Mouse (Mus musculus): Measurements from ENCODE around the gene Sox15. TPM values are rescaled to one million over a fixed set of nuclear protein-coding genes. Genes with fewer than 3 reads are reported as not detected.

Gene Sox15
- polyA plus RNA-seq (2015; fragmentation: Nextera tagmentation; extraction: Ambion mirVana): 3.2 and 7.1 TPM in 2 replicates

GRCm38 (mm10) chr11:69655264-69656064, at the start of gene Sox15:
Gene Sox15 (plus strand): TSS chr11:69655314.

GRCm38 (mm10) chr11:69605726-69606490, 49.2 kb upstream of the Sox15 start, which contains the start of gene Atp1b2:
Gene Atp1b2 (minus strand): TSS chr11:69605942.

GRCm38 (mm10) chr11:69617805-69618204, 37.3 kb upstream of the Sox15 start, which contains the start of gene Shbg:
Gene Shbg (minus strand): TSS chr11:69617905.

GRCm38 (mm10) chr11:69621571-69622268, 33.4 kb upstream of the Sox15 start, which contains the start of gene Sat2:
Gene Sat2 (plus strand): TSS chr11:69622024.

DNA sequence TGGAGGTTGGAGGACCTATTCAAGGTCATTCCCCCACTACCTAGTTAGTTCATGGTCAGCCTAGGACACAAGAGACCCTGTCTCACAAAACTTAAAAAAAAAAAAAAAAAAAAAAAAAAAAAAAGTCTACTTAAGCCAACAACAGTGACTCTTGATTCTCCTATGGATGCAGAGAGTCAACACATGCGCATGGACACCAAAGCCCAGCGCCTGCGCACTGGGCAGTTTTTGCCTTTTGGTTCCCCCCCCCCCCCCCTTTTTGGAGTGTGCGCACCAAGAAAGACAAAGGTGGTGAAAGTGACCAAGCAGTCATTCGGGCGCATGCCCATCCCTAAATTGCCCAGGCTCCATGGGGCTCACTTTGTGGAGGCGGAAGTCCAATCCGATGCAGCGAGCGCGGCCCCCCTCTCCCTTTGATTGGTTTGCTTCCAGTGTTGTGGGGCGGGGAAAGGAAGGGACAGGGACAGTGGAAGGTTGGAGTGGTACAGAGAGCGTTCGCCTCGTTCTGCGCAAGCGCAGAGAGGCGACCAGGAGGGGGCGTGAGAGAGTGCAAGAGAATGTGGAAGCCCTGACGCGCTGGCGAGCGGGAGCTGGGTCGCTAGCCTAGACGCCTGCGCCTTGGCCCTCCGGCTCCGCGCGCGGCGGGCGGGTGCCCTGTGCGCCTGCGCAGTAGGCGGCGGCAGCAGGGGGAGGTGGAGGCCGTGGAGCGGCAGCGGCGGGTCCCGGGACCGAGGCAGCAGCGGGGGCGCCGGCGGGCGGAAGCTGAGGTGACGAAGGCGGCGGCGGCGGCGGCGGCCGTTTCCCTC, 22.6 kb upstream of the Sox15 start, which contains the start of gene Fxr2:
Gene Fxr2, plus strand, starts transcription at position 707 of the 806 bp plus-strand sequence.

GRCm38 (mm10) chr11:69662213-69662966, 7.3 kb downstream of the Sox15 start, which contains the start of gene Mpdu1:
Gene Mpdu1 (minus strand): TSS chr11:69662642.

DNA sequence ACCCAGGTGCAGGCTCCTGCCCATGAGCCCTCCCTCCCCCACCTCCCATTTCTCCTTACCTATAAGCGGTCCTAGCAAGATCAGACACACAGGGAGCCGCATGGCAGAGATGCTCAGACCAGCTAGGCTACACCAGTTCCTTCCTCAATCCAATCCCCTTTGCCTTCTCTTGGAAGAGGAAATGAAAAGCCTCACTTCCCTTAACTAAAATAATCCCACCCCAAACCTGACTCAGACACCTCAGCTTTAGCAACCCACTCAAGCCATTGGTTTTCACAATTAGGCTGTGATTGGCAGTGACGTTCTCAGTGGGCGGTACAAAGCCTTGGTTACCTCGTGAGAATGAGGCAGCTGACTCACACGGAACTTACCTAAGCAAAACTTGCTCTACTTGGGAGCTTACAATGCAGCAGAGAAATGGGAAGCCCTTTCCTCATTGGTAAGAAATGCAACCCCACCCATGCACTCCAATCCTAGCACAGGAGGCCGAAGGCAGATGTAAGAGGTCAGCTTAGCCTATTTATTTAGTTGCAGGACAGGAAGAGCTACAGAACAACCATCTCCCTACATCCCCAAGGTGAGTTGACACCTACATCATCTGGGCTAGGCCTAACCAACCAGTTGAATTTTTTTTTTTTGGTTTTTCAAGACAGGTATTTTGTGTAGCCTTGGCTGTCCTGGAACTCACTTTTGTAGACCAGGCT, 11.0 kb downstream of the Sox15 start, which contains the start of gene Cd68:
Gene Cd68, minus strand, starts transcription at position 193 of the 704 bp plus-strand sequence.

DNA sequence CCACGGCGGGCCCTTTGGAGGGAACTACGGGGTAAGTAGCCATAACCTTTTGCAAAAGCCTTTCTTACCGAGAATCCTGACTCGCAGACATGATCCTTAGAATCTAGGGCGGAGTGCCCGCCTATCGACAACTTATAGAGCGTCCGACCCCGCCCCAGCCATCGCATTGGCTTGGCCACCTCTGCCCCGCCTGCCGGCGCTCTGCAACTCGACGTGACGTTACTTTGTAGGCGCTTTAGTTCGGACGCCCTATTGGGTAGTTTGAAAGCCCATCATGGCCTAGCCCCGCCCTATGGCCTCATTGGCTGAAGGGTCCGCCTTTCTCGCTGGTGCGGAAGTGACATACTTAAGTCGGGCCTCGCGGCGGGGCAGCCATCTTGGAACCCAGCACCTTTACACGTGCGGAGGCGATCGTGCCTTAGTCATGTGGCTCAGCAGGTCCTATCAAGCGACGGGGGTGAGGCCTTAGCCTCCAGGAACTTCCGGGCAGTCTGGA, 17.1 kb downstream of the Sox15 start, which contains the start of gene Eif4a1:
Gene Eif4a1, minus strand, starts transcription at position 213 of the 496 bp plus-strand sequence.

DNA sequence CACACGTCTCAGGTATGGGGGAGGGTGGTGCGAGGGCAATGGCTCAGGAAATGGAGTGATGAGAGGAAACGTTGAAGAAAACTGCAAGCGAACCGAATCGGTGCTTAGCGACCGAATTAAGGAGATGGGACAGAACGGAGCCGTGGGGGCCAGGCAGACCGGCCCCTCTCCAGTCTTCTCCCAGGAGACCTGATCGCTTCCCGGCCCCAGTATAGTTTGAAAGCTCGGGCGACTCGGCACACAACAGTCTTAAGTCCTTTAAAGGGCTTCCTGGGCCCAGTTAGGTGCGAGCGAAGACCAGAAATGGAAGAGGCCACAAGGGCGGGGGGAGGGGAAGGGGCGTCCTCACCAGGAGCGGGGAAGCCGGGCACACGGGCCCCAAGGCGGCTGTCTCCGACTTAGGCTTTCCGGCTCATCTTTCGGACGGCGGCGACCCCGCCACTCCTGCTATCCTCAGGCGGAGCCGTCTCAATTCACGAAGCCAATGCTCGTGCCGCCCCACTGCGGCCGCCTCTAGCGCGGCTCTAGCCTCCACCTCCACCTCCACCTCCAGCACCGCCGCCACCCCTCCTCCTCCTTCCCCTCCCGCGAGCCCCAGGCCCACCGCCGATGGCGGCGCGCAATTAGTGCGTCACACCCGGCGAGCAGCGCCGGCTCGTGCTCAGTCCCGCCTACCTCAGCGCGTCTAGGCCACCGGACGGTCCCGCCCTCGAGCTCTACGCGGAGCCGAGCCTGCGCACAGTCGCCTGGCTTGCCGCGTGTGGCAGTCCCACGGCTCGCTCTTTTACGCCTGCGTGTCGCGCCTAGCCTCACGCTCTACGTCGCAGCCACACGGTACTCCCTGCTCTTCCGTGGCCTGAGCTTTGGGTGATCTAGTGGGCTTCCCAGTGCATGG, 26.4 kb downstream of the Sox15 start, which contains the start of gene Senp3:
Gene Senp3, minus strand, starts transcription at position 771 of the 895 bp plus-strand sequence.

GRCm38 (mm10) chr11:69685526-69686148, 30.5 kb downstream of the Sox15 start, which contains the start of gene Tnfsf13:
Gene Tnfsf13 (minus strand): TSS chr11:69685784.

DNA sequence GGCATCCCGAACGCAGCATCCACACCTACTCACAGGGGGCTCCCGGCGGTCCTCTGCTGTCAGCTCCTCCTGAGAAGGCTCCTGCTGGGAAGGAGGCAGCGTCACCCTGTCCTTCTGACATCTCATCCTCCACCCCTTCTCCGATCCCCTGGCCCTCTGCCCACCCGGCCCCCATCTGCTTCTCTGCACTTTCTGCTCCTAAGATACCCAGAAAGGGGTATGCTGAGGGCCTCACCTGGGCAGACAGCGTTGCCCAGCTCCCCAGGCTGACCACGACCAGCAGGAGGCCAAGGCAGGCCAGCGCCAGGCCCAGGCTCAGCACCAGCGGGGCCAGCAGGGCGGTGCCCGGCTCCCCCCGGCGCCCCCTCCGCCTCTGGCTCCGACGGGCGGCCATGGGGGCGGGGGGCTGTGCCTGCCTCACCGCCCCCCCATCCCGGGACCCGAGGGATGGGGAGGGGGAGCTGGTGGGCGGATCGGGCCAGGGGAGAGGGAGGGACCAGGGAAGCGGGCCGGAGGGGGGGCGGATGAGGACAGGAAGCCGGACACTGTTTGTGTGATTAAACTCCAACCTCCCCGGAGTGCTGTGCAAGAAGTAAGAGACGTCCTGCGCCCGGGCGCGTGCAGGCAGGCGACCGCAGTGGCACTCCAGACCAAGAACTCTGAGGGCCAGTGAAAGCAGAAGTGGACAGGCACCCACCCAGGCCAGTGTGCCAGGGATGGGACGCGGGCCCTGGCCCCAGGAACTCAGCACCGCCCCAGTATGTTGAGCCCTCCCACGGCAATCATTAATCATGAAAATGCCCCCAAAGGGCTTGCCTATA, 40.5 kb downstream of the Sox15 start, which contains the start of the genes Tnfsf12 and Tnfsfm13:
Gene Tnfsf12, minus strand, starts transcription at position 489 of the 821 bp plus-strand sequence.
Gene Tnfsfm13, minus strand, starts transcription at position 738 of the 821 bp plus-strand sequence.

MicroRNAs within 50 kb of the gene (microRNA counts, 519-probe panel; counts per million panel counts)
- not detected for microRNA mmu-miR-1934
- 3,529 counts per million, percentile 60 among the panel's probes with 10 or more counts for microRNA mmu-miR-467f

Small RNA genes lying within 50 kb of the gene (microRNA-seq; reads per million reads assigned to microRNA genes)
- gene Mir1934 (2.5 reads per million), gene Mir467f (not detected)

Other genes with a start within 250 kb of the Sox15 start
- 11.5 and 13.3 TPM in 2 replicates for gene Kdm6b, start 241.6 kb upstream of the Sox15 start, polyA plus RNA-seq (2015; fragmentation: Nextera tagmentation; extraction: Ambion mirVana)
- gene Dnah2, start 106.2 kb upstream of the Sox15 start, polyA plus RNA-seq (2015; fragmentation: Nextera tagmentation; extraction: Ambion mirVana): 0.13 and 0.16 TPM in 2 replicates
- 3.4 and 3.7 TPM in 2 replicates for gene Efnb3, start 95.1 kb upstream of the Sox15 start, polyA plus RNA-seq (2015; fragmentation: Nextera tagmentation; extraction: Ambion mirVana)
- gene Wrap53, start 75.1 kb upstream of the Sox15 start, polyA plus RNA-seq (2015; fragmentation: Nextera tagmentation; extraction: Ambion mirVana): 8.2 and 8.8 TPM in 2 replicates
- 44.4 and 46.3 TPM in 2 replicates for gene Trp53, start 75.0 kb upstream of the Sox15 start, polyA plus RNA-seq (2015; fragmentation: Nextera tagmentation; extraction: Ambion mirVana)
- 13.2 and 14.4 TPM in 2 replicates for gene Atp1b2, start 49.4 kb upstream of the Sox15 start, polyA plus RNA-seq (2015; fragmentation: Nextera tagmentation; extraction: Ambion mirVana)
- not detected in 2 replicates for gene Shbg, start 37.4 kb upstream of the Sox15 start, polyA plus RNA-seq (2015; fragmentation: Nextera tagmentation; extraction: Ambion mirVana)
- gene Sat2, start 33.3 kb upstream of the Sox15 start, polyA plus RNA-seq (2015; fragmentation: Nextera tagmentation; extraction: Ambion mirVana): 19.2 and 22.9 TPM in 2 replicates
- gene Fxr2, start 22.3 kb upstream of the Sox15 start, polyA plus RNA-seq (2015; fragmentation: Nextera tagmentation; extraction: Ambion mirVana): 12.5 and 13.6 TPM in 2 replicates
- gene Mpdu1, start 7.3 kb downstream of the Sox15 start, polyA plus RNA-seq (2015; fragmentation: Nextera tagmentation; extraction: Ambion mirVana): 33.5 and 41.2 TPM in 2 replicates
- 27.9 and 48.1 TPM in 2 replicates for gene Cd68, start 10.8 kb downstream of the Sox15 start, polyA plus RNA-seq (2015; fragmentation: Nextera tagmentation; extraction: Ambion mirVana)
- gene Eif4a1, start 17.1 kb downstream of the Sox15 start, polyA plus RNA-seq (2015; fragmentation: Nextera tagmentation; extraction: Ambion mirVana): 378 and 433 TPM in 2 replicates
- 46.3 and 49.8 TPM in 2 replicates for gene Senp3, start 26.8 kb downstream of the Sox15 start, polyA plus RNA-seq (2015; fragmentation: Nextera tagmentation; extraction: Ambion mirVana)
- 0.47 and 0.62 TPM in 2 replicates for gene Tnfsf13, start 30.5 kb downstream of the Sox15 start, polyA plus RNA-seq (2015; fragmentation: Nextera tagmentation; extraction: Ambion mirVana)
- 17.2 and 17.8 TPM in 2 replicates for gene Tnfsf12, start 40.5 kb downstream of the Sox15 start, polyA plus RNA-seq (2015; fragmentation: Nextera tagmentation; extraction: Ambion mirVana)
- gene Tnfsfm13, start 40.8 kb downstream of the Sox15 start, polyA plus RNA-seq (2015; fragmentation: Nextera tagmentation; extraction: Ambion mirVana): 4.7 and 5.4 TPM in 2 replicates
- gene Polr2a, start 103.3 kb downstream of the Sox15 start, polyA plus RNA-seq (2015; fragmentation: Nextera tagmentation; extraction: Ambion mirVana): 9.3 and 10.3 TPM in 2 replicates
- gene Slc35g3, start 106.7 kb downstream of the Sox15 start, polyA plus RNA-seq (2015; fragmentation: Nextera tagmentation; extraction: Ambion mirVana): not detected in 2 replicates
- 3.9 and 4.3 TPM in 2 replicates for gene Zbtb4, start 110.6 kb downstream of the Sox15 start, polyA plus RNA-seq (2015; fragmentation: Nextera tagmentation; extraction: Ambion mirVana)
- 5.9 and 6.9 TPM in 2 replicates for gene Chrnb1, start 140.6 kb downstream of the Sox15 start, polyA plus RNA-seq (2015; fragmentation: Nextera tagmentation; extraction: Ambion mirVana)
- 0.78 and 0.86 TPM in 2 replicates for gene Fgf11, start 146.5 kb downstream of the Sox15 start, polyA plus RNA-seq (2015; fragmentation: Nextera tagmentation; extraction: Ambion mirVana)
- gene Tmem102, start 150.3 kb downstream of the Sox15 start, polyA plus RNA-seq (2015; fragmentation: Nextera tagmentation; extraction: Ambion mirVana): 13.7 TPM in 2 replicates
- not detected in 2 replicates for gene Gm39566, start 160.0 kb downstream of the Sox15 start, polyA plus RNA-seq (2015; fragmentation: Nextera tagmentation; extraction: Ambion mirVana)
- not detected in 2 replicates for gene Spem2, start 163.2 kb downstream of the Sox15 start, polyA plus RNA-seq (2015; fragmentation: Nextera tagmentation; extraction: Ambion mirVana)
- gene Spem1, start 166.9 kb downstream of the Sox15 start, polyA plus RNA-seq (2015; fragmentation: Nextera tagmentation; extraction: Ambion mirVana): 0.25 TPM in 1 of 2 replicates, not detected in the other
- gene Nlgn2, start 182.5 kb downstream of the Sox15 start, polyA plus RNA-seq (2015; fragmentation: Nextera tagmentation; extraction: Ambion mirVana): 3.0 and 3.5 TPM in 2 replicates
- gene Tmem256, start 183.2 kb downstream of the Sox15 start, polyA plus RNA-seq (2015; fragmentation: Nextera tagmentation; extraction: Ambion mirVana): 421 and 430 TPM in 2 replicates
- 94.6 and 111 TPM in 2 replicates for gene Plscr3, start 191.1 kb downstream of the Sox15 start, polyA plus RNA-seq (2015; fragmentation: Nextera tagmentation; extraction: Ambion mirVana)
- 6.2 and 6.4 TPM in 2 replicates for gene Tnk1, start 203.4 kb downstream of the Sox15 start, polyA plus RNA-seq (2015; fragmentation: Nextera tagmentation; extraction: Ambion mirVana)
- not detected in 2 replicates for gene Tmem95, start 222.7 kb downstream of the Sox15 start, polyA plus RNA-seq (2015; fragmentation: Nextera tagmentation; extraction: Ambion mirVana)
- gene Kctd11, start 226.1 kb downstream of the Sox15 start, polyA plus RNA-seq (2015; fragmentation: Nextera tagmentation; extraction: Ambion mirVana): 9.2 and 10.3 TPM in 2 replicates
- gene Acap1, start 240.2 kb downstream of the Sox15 start, polyA plus RNA-seq (2015; fragmentation: Nextera tagmentation; extraction: Ambion mirVana): 0.14 and 0.47 TPM in 2 replicates
- 2.4 and 2.8 TPM in 2 replicates for gene 2810408A11Rik, start 245.7 kb downstream of the Sox15 start, polyA plus RNA-seq (2015; fragmentation: Nextera tagmentation; extraction: Ambion mirVana)
- 3.3 and 4.0 TPM in 2 replicates for gene Neurl4, start 245.8 kb downstream of the Sox15 start, polyA plus RNA-seq (2015; fragmentation: Nextera tagmentation; extraction: Ambion mirVana)

All from urinary bladder, postnatal 0 days (tissue).